Mouse (Mus musculus) kidney, postnatal 0 days (tissue): ENCODE results near the gene Ncoa1. TPM values are rescaled to one million over a fixed set of nuclear protein-coding genes. Genes with fewer than 3 reads are reported as not detected.

Experiments used
- ATAC-seq: fragments of 200-750 bp; cut with Nextera tagmentation; replicated peaks from 2 replicates; pipeline ENCODE4 v1.8.0; 2017; ENCODE audit warnings: low read depth, moderate number of reproducible peaks, moderate TSS enrichment, moderate library complexity; ENCODE audit not compliant: low FRiP score
- DNase-seq: peaks from one replicate; pipeline ENCODE4 v3.0.0-alpha.2; 2016; ENCODE audit warnings: low spot score
- H3K27ac ChIP-seq: fragments of 300-500 bp; sonication (generic); 2 replicates; pipeline ENCODE4 v1.5.1; 2014; ENCODE audit warnings: mild to moderate bottlenecking
- H3K27me3 ChIP-seq: fragments of 300-500 bp; sonication (generic); 2 replicates; pipeline ENCODE4 v1.6.1; 2014; ENCODE audit warnings: low read length, mixed read lengths; ENCODE audit not compliant: insufficient read depth
- H3K36me3 ChIP-seq: fragments of 300-500 bp; sonication (generic); 2 replicates; pipeline ENCODE4 v1.6.1; 2014; ENCODE audit warnings: low read length, mixed read lengths; ENCODE audit not compliant: insufficient read depth
- H3K4me1 ChIP-seq: fragments of 300-500 bp; sonication (generic); replicated peaks from 2 replicates; pipeline ENCODE4 v1.6.1; 2014; ENCODE audit warnings: antibody characterized with exemption, low read length, mixed read lengths; ENCODE audit not compliant: insufficient read depth
- H3K4me2 ChIP-seq: fragments of 300-500 bp; sonication (generic); 2 replicates; pipeline ENCODE4 v1.6.1; 2014; ENCODE audit warnings: mild to moderate bottlenecking, low read length, moderate library complexity, mixed read lengths
- H3K4me3 ChIP-seq: fragments of 300-500 bp; sonication (generic); replicated peaks from 2 replicates; pipeline ENCODE4 v1.5.1; 2014; ENCODE audit warnings: low read depth, low read length
- H3K9ac ChIP-seq: fragments of 300-500 bp; sonication (generic); 2 replicates; pipeline ENCODE4 v1.6.1; 2014; ENCODE audit warnings: low read depth, low read length
- H3K9me3 ChIP-seq: fragments of 300-500 bp; sonication (generic); replicated peaks from 2 replicates; pipeline ENCODE4 v1.6.1; 2016; ENCODE audit warnings: low read length, inconsistent platforms, mixed read lengths
- CTCF ChIP-seq: IDR thresholded peaks from 2 replicates; pipeline ENCODE4 v1.5.1; 2016; ENCODE audit warnings: antibody characterized with exemption, low read depth, mild to moderate bottlenecking, moderate library complexity
- WGBS: fragments of 180-500 bp; shearing (Covaris S2); extraction: QIAGEN DNeasy Blood & Tissue Kit; methylation state at CpG from one replicate; pipeline ENCODE4 v1.1.7; 2014; 5-methylcytosine and 5-hydroxymethylcytosine counted together
- polyA plus RNA-seq: library from polyadenylated mRNA; unstranded; fragments of >200 nt; fragmentation: Nextera tagmentation; extraction: Ambion mirVana; gene quantifications from 2 replicates; pipeline ENCODE4 v1.2.1, GENCODE M21; 2015

The Ncoa1 gene
- polyA plus RNA-seq, 1 experiment from 2014 or later = 8.7 TPM

DNA sequence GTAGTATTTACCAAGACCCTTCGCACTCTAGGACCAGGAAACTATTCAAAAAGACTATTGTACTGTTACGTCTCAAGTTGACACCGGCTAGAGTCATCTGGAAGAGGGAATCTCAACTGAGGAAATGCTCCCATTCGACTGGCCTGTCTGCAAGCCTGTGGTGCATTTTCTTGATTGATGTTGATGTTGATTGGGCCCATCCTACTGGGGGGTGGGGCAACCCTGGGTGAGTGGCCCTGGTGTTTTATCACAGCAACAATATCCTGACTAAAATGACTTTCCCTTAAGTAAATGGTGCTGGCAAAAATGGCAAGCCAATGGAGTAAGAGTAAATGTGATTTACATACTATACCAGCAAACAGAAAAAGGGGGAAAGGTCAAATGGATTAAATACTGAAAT is 85.7 kb downstream of the Ncoa1 start:
- Histone ChIP-seq H3K4me3 (no peak overlapping the region), H3K4me1 (0 out of 2 replicates have a peak, but pooled peaks cover 3% of the 10 kb centered on the region), H3K36me3 (no peaks in the 10 kb centered on the region), H3K9me3 (no peaks in the 10 kb centered on the region), H3K27me3 (no peaks in the 10 kb centered on the region), H3K27ac (no peak overlapping the region), H3K9ac (no peak overlapping the region), H3K4me2 (no peak overlapping the region)
- no peak for TF ChIP-seq CTCF
- DNase-seq = no peak
- WGBS = 54% methylated on average over 4 of the region's 4 CpGs
- ATAC-seq = no peak

DNA sequence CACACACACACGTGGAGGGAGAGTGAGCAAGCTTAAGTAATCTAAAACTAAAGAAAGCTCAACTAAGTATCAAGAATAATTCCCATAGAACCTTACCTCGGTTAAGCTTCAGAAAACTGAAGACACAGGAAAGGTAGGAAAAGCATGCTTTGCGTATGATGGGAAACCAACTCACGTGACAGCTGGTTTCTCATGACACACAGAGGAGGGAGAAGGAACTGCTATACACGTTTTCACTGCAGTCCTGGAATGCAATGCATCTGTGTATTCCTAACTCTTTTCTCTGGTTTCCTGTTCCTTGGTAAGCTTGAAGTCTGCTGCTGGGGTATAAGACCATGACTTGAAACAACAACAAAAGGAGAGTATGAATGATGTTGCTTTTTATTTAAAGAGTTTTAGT is 86.3 kb downstream of the Ncoa1 start:
- no peak for TF ChIP-seq CTCF
- H3K27me3 ChIP-seq = no peaks in the 10 kb centered on the region
- no peak overlapping the region for H3K27ac ChIP-seq
- no peak overlapping the region for H3K9ac ChIP-seq
- H3K4me1 ChIP-seq = 0 out of 2 replicates have a peak, but pooled peaks cover 3% of the 10 kb centered on the region
- no peak overlapping the region for H3K4me3 ChIP-seq
- ATAC-seq (no peak), DNase-seq (no peak)
- no peaks in the 10 kb centered on the region for H3K36me3 ChIP-seq
- no peaks in the 10 kb centered on the region for H3K9me3 ChIP-seq
- no peak overlapping the region for H3K4me2 ChIP-seq
- 59% methylated on average over 5 of the region's 5 CpGs for whole genome bisulfite sequencing

DNA sequence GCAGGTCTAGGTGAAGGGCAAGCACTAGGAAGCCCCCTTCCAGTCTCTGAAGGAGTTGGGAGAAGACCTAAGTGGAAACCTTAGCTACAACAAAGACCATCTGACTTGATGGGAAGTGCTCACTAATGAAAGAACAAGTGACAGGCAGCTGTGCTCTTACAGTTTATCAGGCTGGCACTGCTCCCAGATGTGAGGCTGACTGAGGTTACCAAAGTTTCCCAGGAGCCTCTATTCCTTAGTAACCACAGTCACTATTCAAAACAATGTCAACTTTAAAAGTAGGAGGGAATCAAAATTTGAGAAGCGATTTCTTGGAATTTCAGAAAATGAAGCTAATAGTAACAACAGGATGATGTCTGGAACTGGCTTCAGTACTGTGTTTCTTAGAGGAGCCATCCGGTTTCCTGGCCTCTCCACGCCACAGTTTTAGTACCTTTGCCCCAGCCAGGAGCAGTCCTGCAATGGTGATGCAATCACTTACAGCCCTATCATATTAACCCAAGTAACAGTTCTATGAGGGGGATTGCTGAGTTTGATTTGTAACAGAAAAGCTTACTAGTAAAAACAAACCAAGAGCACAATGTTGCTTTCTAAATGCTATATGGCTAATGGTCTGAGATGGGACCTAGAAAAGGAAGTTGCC is 90.8 kb downstream of the Ncoa1 start:
- ATAC-seq (no peak), DNase-seq (peak; percentile 40)
- TF ChIP-seq CTCF = no peak
- no peak overlapping the region for H3K4me2 ChIP-seq
- no peaks in the 10 kb centered on the region for H3K27me3 ChIP-seq
- H3K4me1 ChIP-seq = 0 out of 2 replicates have a peak, but pooled peaks cover 3% of the 10 kb centered on the region
- H3K27ac ChIP-seq = no peak overlapping the region
- no peaks in the 10 kb centered on the region for H3K36me3 ChIP-seq
- WGBS = 78% methylated on average over 3 of the region's 3 CpGs
- H3K9ac ChIP-seq = no peak overlapping the region
- no peaks in the 10 kb centered on the region for H3K9me3 ChIP-seq
- H3K4me3 ChIP-seq = no peak overlapping the region

DNA sequence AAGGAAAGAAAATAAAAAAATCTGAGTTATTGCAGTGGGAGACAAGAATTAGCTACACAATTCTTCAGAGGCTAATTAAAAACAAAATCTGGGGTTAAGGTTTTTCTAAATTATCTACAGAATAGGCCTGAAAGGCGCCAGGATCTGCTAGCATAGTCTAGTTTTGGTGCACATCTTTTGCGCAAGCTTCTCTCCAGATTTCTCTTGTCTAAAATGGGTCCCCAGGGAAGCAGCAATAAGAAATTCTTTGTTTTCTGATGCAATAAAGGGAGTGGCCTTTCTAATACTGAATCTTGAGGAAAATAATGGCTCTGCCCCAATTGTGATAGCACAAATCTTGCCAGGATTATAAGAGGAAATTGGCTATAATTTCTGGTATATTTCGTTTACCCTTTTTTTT is 93.9 kb downstream of the Ncoa1 start:
- no peak overlapping the region for H3K4me2 ChIP-seq
- H3K36me3 ChIP-seq = no peaks in the 10 kb centered on the region
- no peak overlapping the region for H3K4me3 ChIP-seq
- WGBS = 81% methylated on average over 3 of the region's 3 CpGs
- DNase-seq (peak; percentile 24), ATAC-seq (no peak)
- no peaks in the 10 kb centered on the region for H3K27me3 ChIP-seq
- H3K27ac ChIP-seq = no peak overlapping the region
- H3K9ac ChIP-seq = no peak overlapping the region
- TF ChIP-seq CTCF = no peak
- H3K4me1 ChIP-seq = 0 out of 2 replicates have a peak, but pooled peaks cover 3% of the 10 kb centered on the region
- no peaks in the 10 kb centered on the region for H3K9me3 ChIP-seq

DNA sequence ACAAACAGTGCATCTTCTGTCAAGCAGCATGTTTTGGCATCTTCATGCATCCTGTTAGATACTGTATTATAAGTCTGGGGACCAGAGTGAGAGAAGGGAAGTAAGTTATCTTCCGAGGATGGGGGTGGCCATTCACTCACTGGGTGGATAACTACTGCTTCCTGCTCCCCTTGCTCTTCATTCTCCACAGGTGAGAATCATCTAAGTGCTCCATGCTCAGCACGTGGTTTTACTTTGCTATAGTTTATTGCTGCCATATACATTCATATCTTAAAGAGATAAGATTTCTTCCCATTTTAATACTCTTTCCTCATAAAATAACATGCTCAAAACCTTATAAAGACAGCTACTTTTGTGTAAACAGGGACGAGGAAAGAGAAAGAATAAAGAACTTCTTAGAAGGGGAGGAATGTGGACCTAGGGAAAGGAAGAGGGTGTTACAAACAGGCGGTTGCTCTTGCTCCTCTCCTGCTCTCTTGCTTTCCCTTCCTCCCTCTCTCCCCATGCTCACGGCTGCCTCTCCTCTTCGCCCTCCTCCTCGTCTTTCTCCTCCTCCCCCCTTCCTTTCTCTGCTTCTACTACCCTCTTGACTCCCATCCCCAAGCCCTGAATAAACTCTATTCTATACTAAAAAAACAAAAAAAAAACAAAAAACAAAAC is 97.6 kb downstream of the Ncoa1 start:
- 28% methylated on average over 7 of the region's 7 CpGs for WGBS
- no peak for TF ChIP-seq CTCF

DNA sequence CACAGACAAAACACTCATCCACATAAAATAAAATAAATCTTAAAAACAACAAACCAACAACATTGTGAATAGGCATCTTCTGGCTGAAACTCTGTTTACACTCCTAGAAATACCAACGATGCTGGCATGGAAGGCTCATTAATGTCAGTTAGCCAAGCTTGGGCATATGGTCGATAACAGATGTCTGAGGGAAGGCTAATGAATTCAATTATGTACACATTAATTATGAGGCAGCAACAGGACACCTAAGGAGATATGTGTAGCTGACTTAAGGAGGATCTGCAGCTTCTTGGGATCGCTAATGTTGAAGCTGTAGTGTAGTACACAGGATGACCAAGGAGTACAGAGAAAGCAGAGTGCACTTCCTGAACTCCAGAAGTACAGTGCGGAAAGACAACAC is 100.5 kb downstream of the Ncoa1 start:
- DNase-seq (no peak), ATAC-seq (no peak)
- Histone ChIP-seq H3K36me3 (no peaks in the 10 kb centered on the region), H3K9ac (no peak overlapping the region), H3K27me3 (no peaks in the 10 kb centered on the region), H3K4me1 (no peaks in the 10 kb centered on the region; the same call in 1 of the 2 replicates), H3K4me2 (no peak overlapping the region), H3K9me3 (no peaks in the 10 kb centered on the region), H3K4me3 (no peak overlapping the region), H3K27ac (no peak overlapping the region)
- TF ChIP-seq CTCF = no peak
- WGBS = 88% methylated on average over 4 of the region's 4 CpGs

More for the DNA sequence above, 97.6 kb downstream of the Ncoa1 start:
- H3K9ac ChIP-seq = no peak overlapping the region
- H3K4me2 ChIP-seq = no peak overlapping the region
- no peak overlapping the region for H3K4me3 ChIP-seq
- no peaks in the 10 kb centered on the region for H3K36me3 ChIP-seq
- no peaks in the 10 kb centered on the region; the same call in 1 of the 2 replicates for H3K4me1 ChIP-seq
- no peaks in the 10 kb centered on the region for H3K9me3 ChIP-seq
- H3K27me3 ChIP-seq = no peaks in the 10 kb centered on the region
- H3K27ac ChIP-seq = no peak overlapping the region
- DNase-seq (no peak), ATAC-seq (no peak)
